Mouse (Mus musculus) small intestine, adult 2 months (tissue): ENCODE results near the gene Eya3. TPM values are rescaled to one million over a fixed set of nuclear protein-coding genes. Genes with fewer than 3 reads are reported as not detected.

Experiments used
- H3K27ac ChIP-seq: fragments of 200-500 bp; 2 replicates; pipeline ENCODE4 v1.5.1; 2012; ENCODE audit warnings: low read depth, low read length, control low read depth, inconsistent platforms; ENCODE audit not compliant: insufficient read depth
- H3K27me3 ChIP-seq: fragments of 200-500 bp; 2 replicates; pipeline ENCODE4 v1.6.1; 2012; ENCODE audit warnings: mild to moderate bottlenecking, moderate library complexity, low read length, inconsistent platforms; ENCODE audit not compliant: control insufficient read depth, insufficient read depth
- H3K36me3 ChIP-seq: fragments of 200-500 bp; 2 replicates; pipeline ENCODE4 v1.6.1; 2012; ENCODE audit warnings: mild to moderate bottlenecking, low read length, control low read depth, inconsistent platforms; ENCODE audit not compliant: control insufficient read depth, insufficient read depth
- H3K4me1 ChIP-seq: fragments of 200-500 bp; 2 replicates; pipeline ENCODE4 v1.6.1; 2012; ENCODE audit warnings: low read length, inconsistent platforms, mixed read lengths; ENCODE audit not compliant: control insufficient read depth, insufficient read depth, insufficient read length
- H3K4me3 ChIP-seq: fragments of 200-500 bp; 2 replicates; pipeline ENCODE4 v1.5.1; 2012; ENCODE audit warnings: low read depth, mild to moderate bottlenecking, control low read depth, inconsistent platforms, low read length, moderate library complexity
- CTCF ChIP-seq: fragments of 200-500 bp; IDR thresholded peaks from 2 replicates; pipeline ENCODE4 v1.5.1; 2012; ENCODE audit warnings: low read depth, mild to moderate bottlenecking, control low read depth, inconsistent platforms, low read length, moderate library complexity, mixed read lengths; ENCODE audit not compliant: insufficient replicate concordance, insufficient read length; ENCODE audit errors: extremely low read depth
- POLR2A ChIP-seq: fragments of 200-500 bp; IDR thresholded peaks from 2 replicates; pipeline ENCODE4 v1.6.1; 2012; ENCODE audit warnings: low read depth, mild to moderate bottlenecking, control low read depth, inconsistent platforms, low read length, moderate library complexity
- WGBS: fragments of 180-500 bp; shearing (Covaris S2); methylation state at CpG from one replicate; pipeline ENCODE4 v1.1.7; 2018; 5-methylcytosine and 5-hydroxymethylcytosine counted together
- polyA plus RNA-seq: library from polyadenylated mRNA; depleted of rRNA; stranded (reverse); fragments of >200 nt; gene quantifications from 2 replicates; pipeline ENCODE4 v1.2.3, GENCODE M21; 2012

The Eya3 gene
- polyA plus RNA-seq, 1 experiment, result 20.7 TPM

DNA sequence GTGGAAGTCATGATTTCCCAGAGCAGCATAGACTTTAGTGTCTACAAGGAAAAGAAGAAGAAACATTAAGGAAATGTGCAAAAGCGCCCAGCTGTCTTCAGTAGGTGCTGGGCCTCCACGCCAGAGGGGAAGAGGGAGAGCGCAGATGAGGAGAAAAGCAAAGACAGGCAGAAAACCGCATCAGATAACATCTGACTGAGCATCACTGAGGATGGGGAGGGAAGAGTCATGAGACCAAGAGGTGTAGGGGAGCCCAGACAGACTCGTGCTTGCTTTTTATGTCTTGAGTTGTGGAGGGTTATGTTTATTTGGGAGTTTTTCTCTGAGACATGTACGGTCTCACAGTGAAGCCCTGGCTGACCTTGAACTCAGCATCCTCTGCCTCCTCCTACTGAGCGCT, 102.7 kb downstream of the Eya3 start:
- Histone ChIP-seq H3K27ac (no peak overlapping the region), H3K27me3 (no peaks in the 10 kb centered on the region), H3K4me3 (no peak overlapping the region), H3K36me3 (peaks cover 26% of the 10 kb centered on the region), H3K4me1 (peaks cover under 1% of the 10 kb centered on the region; the same call in 1 of the 2 replicates)
- 91% methylated on average over 7 of the region's 7 CpGs for WGBS
- TF ChIP-seq CTCF, result no peak

DNA sequence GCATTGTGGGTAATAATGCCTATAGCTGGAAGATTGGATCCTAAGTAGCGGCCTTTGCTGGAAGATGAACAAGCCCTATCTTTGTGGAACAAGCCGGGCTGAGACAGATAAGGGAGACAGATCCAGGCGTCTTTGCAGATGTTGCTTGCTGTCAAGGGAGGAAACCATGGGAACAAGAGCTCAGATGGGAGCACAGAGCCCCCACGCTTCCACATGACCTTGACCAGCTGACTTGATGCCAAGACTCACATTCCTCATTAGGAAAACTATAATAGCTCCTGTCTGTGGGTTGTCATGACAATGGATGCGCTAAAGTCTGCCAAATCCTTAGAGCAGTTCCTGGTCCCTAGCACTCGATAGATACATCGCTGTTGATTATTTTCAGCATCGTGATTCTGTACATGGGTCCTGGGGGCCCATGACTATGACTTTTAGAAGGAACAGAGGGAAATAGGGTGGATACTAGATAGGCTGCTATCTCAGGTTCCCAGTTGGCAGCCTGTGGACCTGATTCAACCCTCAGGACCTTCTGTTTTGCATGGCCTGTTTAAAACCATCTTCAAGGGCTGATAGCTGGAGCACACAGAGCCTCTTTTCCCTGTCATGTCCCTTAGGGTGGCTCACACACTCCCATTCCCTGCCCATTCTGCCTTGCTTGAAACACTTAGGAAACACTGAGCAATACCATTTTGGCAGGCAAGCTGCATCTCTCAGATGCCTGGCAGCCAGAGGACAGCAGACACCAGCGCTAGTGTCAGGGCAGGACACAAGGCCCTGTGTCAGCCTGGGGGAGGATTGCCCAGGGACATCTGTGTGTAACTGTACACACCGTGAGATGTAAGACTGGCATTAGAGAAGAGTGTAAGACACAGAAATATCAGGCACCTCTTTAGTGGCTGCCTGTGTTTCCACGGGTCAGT, 105.5 kb downstream of the Eya3 start:
- H3K4me3 ChIP-seq, result no peak overlapping the region
- H3K4me1 ChIP-seq, result peaks cover 17% of the 10 kb centered on the region; the same call in 1 of the 2 replicates
- WGBS, result 83% methylated on average over 11 of the region's 11 CpGs
- H3K36me3 ChIP-seq, result peaks cover 15% of the 10 kb centered on the region
- H3K27me3 ChIP-seq, result no peaks in the 10 kb centered on the region
- TF ChIP-seq POLR2A, result no peak
- TF ChIP-seq CTCF, result no peak
- H3K27ac ChIP-seq, result no peak overlapping the region

DNA sequence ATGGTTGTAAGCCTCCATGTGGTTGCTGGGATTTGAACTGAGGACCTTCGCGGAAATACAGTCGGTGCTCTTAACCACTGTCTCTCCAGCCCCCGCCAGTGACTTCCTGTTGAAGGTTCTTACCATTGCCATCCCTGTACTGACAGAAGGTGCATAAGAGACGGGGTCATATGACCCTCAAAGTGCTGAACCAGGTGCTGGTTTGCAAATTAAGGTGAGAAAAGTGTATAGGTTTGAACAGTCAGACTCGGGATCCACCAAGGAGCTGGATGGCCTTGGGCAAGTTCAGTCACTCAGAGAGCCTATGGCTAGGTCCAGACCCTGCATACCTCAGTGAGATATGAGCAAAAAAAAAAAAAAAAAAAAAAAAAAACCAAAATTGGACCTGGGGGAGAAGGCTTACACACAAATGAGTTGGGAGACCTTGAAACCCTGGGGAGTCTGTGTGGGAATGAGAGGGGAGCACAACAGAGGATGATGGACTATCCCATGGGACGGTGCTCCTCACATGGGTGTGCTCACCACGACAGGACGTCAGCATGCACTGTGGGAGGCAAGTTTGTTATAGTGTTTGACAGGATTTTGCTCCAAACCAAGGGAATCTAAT, 108.2 kb downstream of the Eya3 start:
- no peaks in the 10 kb centered on the region for H3K27me3 ChIP-seq
- H3K4me3 ChIP-seq, result no peak overlapping the region
- H3K27ac ChIP-seq, result peak overlapping the region; percentile 93
- peaks cover 8% of the 10 kb centered on the region for H3K36me3 ChIP-seq
- no peak for TF ChIP-seq CTCF
- TF ChIP-seq POLR2A, result no peak
- WGBS, result 87% methylated on average over 9 of the region's 9 CpGs
- peaks cover 19% of the 10 kb centered on the region; the same call in 1 of the 2 replicates for H3K4me1 ChIP-seq

DNA sequence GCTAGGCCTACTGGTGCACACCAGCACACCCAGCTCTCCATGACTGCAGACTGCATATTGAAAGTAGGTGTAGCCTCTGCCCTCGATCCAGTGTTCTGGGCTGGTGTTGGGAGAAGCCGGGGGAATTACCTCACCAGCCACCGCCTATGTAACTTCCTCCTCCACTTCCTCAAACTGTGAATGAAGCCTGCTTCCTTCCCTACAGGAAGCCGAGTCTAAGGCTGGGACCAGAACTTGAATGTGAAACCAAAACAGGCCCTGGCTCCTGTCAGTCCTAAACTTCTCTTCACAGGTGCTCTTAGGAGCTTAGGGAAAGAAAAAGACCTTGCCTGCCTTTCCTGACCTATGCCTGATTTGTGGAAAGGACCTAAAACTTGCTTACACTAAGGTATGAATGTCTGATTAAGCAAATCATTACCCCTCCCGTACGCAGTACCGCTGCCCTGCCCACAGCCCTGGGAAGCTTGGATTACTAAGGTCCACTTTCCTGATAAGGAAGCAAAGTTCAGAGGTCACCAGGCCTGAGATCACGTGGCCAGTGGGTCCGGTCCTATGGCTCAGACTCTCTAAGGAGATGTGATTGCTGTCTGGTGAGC, 109.0 kb downstream of the Eya3 start:
- peaks cover 8% of the 10 kb centered on the region for H3K36me3 ChIP-seq
- peak; percentile 48; the same call in 1 of the 2 replicates for TF ChIP-seq POLR2A
- no peak for TF ChIP-seq CTCF
- WGBS, result 14% methylated on average over 9 of the region's 9 CpGs
- H3K4me3 ChIP-seq, result peak overlapping the region; percentile 37
- H3K27ac ChIP-seq, result peak overlapping the region; percentile 93
- no peaks in the 10 kb centered on the region for H3K27me3 ChIP-seq
- H3K4me1 ChIP-seq, result peaks cover 19% of the 10 kb centered on the region; the same call in 1 of the 2 replicates

DNA sequence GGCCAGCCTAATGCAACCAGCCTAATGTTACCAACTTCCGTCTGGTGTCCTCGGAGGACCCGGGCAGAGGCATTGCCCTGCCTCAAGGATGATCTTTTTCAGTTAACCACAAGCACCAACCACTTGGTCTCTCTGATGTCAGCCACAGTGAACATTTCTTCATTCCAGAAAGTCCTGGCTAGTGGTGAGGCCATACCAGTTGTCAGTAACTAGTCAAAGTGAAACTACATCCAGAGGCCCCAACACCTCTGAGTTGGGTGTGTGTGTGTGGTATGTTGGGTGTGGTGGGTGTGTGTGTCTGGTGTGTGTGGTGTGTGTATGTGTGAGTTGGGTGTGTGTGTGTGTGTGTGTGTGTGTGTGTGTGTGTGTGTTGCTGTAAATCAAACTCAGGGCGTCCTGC, 110.0 kb downstream of the Eya3 start:
- H3K27ac ChIP-seq, result peak overlapping the region; percentile 92
- TF ChIP-seq CTCF (no peak), POLR2A (no peak)
- 81% methylated on average over 4 of the region's 4 CpGs for WGBS

DNA sequence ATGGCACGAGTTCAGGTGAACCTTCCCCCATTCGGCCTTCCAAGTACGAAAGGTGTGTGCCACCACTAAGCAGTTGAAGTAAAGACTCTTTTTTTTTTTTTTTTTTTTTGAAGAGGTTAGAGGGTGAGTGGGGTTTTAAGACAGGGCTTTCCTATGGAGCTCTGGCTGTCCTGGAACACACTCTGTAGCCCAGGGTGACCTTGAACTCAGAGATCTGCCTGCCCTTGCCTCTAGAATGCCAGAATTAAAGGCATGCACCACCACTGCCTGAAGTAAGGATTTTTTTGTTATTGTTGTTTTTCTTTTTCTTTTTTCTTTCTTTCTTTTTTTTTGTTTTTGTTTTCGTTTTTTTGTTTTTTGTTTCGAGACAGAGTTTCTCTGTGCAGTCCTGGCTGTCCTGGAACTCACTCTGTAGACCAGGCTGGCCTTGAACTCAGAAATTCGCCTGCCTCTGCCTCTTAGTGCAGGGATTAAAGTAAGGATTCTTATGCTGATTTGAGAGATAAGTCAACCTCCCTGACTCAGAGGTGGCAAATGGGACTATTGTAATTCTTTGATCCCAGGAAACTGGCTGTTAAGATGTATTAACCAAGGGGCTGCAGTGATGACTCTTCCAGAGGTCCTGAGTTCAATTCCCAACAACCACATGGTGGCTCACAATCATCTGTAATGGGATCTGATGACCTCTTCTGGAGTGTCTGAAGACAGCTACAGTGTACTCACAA, 110.6 kb downstream of the Eya3 start:
- Histone ChIP-seq H3K27ac (peak overlapping the region; percentile 92), H3K27me3 (no peaks in the 10 kb centered on the region), H3K4me1 (peaks cover 21% of the 10 kb centered on the region; the same call in 1 of the 2 replicates), H3K4me3 (no peak overlapping the region), H3K36me3 (peaks cover 5% of the 10 kb centered on the region)
- WGBS, result 66% methylated on average over 6 of the region's 6 CpGs
- no peak for TF ChIP-seq CTCF
- no peak for TF ChIP-seq POLR2A

More for the DNA sequence above, 110.0 kb downstream of the Eya3 start:
- Histone ChIP-seq H3K4me1 (peaks cover 21% of the 10 kb centered on the region; the same call in 1 of the 2 replicates), H3K36me3 (peaks cover 5% of the 10 kb centered on the region), H3K4me3 (no peak overlapping the region), H3K27me3 (no peaks in the 10 kb centered on the region)
